Mouse (Mus musculus) regulatory T cell (primary cell): ENCODE measurements around the gene Ppp1r14c.
"Not testable (repeated sequence)": the region's sequence is repeated elsewhere in the genome, so short reads cannot be mapped to it uniquely, and the experiment has no call there.

Experiments used
- in situ Hi-C: fragments of 300-600 bp; cut with MboI, MseI; formaldehyde crosslinking; loops from one replicate; pipeline ENCODE4 v1.15.1; 2025; ENCODE audit warnings: high pct_unique_total_duplicates

The Ppp1r14c gene

DNA sequence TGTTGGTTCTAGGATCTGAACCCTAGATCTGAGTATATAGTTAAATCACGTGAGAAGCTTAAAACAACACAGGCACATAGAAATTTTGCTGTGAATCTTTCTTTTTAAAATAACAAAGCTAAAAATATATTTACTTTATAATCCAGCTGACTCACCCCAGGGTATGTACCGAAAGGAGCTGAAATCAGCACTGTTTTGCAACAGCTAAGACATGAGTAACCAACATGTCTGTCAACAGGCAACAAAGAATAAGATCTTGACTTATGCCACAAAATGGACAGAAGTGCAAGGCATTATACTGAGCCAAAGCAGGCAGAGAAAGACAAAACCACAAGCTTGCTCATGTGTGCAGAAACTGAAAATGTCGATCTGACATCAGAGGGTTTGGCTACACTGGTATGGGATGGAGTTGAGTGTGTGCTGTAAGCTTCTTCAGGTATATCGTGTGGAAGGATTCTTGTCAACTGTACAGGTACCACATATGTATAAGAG is 100.3 kb downstream of the Ppp1r14c start:
- in situ Hi-C loops = no loop called here

DNA sequence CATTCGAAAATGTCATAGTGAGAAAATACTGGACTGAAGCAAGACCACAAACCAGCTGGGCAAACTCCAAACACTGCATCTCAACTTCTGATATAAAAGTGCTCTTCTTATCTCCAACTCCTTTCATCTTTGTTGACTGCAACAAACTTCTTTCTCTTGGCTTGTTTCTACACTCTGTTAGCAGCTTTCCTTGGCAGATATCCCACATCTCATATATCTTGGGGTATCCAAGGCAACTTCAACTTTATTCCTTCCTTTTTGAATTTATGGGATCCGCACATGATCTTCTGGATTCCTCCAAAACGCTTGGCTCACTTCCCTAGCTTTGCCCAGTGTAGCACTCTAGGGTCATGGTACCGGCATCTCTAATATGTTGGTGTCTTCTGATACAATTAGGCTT is 102.7 kb downstream of the Ppp1r14c start:
- in situ Hi-C loops = no loop called here

DNA sequence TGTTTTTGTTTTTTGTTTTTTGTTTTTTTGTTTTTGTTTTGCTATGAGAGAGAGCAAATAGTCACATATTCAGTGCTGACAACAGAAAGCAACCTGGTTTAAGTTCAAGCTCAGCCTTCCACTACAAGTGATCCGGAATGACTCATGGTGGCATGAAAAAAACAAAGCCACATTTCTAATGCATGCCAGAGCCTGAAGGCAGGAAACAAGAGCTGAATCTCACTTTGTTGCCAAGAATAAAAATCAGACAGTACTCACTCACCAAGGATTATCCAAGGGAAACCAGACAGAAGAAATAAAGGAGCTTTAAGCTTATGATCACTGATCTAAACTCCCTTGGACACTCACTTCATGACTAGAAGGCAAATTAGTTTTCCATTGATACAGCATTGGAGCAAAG is 110.8 kb downstream of the Ppp1r14c start:
- in situ Hi-C loops = no loop called here

DNA sequence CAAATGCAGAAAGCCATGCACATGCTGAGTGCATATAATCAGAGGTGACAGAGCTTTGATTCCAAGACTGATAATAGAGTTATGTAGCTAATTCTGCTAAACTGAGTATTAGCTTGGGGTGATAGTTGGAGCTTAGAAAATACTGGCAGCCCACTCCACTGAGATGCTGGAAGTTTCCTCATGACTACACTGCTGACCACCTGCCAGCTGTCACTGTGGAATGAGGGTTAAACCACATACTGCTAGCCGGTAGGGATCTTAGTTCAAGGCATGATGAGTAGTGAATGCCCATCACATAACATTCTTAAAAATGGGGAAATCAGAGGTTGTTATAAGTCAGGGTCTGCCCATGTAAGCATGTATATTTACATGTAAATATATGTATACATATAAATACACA is 113.9 kb downstream of the Ppp1r14c start:
- in situ Hi-C loops = no loop called here

DNA sequence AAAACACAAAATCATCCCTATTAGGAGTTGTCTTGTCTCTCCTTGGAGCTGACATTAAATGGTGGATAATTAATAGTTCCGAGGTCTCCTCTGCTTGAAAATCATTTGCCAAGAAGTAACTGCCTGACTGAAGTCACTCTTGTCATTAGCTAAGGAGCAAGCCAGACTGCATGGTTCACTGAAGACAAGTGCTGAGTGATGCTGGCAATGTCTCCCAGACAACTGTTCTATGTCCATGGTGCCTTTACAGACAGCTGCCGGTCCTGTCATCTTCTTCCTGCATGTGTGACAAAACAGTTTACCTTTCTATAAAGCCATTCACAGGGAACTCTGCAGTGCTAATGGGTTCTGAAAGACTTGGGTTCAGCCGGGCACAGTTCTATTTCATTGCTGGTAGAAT is 124.2 kb downstream of the Ppp1r14c start:
- in situ Hi-C loops = no loop called here

DNA sequence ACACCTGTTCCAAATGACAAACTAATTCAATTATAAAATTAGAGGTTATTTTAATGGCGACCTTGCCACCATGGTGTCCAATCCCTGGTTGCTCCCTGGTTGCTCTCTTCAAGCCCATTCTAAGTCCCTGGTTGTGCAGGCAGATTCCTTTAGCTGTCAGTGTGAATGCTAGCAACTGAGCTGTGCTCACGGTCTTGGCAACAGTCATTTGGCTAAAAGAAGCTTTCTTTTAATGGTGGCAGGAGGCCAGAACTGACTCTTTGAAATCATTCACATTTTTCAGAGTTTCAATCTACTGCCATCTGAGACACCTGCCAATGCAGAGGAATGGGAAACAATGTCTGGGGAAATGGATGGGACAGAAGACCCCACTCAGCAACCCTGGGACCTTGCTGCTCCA is 130.9 kb downstream of the Ppp1r14c start:
- in situ Hi-C loops = no loop called here

DNA sequence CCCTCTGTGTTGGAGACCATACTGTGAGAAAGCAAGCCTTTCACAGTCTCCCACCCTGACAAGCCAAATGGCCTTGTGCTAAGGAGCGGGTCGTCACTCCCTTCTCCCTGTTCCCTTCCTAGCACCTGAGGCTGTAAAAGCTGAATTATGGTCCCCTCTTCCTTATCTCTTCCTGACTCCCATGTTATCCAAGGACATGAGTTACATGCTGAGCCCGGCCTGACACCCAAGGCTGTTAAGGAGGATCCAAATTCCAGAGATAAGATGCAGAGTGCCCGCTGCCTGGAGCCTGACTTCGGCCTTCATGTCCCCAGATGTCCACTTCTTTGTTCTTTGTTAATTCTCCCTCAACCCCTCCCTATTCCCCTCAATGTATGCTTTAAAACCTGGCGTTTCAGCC is 135.0 kb downstream of the Ppp1r14c start:
- in situ Hi-C loops = not testable (repeated sequence)

DNA sequence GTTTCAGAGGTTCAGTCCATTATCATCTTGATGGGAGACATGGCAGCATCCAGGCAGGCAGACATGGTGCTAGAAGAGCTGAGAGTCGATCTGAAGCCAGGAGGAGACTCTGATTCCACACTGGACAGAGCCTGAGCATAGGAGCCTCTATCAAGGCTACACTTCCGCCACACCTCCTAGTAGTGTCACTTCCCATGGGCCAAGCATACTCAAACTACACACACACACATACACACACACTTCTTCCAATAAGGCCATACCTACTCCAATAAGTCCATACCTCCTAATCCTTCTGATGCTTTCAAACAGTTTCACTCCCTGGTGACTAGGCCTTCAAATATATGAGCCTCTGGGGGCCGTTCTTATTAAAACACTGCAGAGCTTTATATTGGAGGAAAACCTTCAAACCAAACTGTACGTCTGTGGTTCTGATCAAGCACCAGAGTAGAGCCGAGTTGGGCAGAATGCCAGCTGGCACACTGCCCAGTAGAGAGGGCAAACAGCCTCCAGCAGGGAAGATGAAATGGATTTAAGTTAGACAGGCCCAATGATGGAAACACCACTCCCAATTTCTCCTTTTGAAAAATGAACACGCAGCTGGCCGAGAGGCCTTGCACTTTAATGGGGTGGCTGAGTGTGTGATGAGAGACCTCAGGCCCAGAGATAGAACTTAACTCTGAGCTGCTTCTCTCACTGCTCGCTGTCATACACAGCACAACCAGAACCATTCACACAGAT is 141.8 kb downstream of the Ppp1r14c start:
- in situ Hi-C loops = no loop called here

DNA sequence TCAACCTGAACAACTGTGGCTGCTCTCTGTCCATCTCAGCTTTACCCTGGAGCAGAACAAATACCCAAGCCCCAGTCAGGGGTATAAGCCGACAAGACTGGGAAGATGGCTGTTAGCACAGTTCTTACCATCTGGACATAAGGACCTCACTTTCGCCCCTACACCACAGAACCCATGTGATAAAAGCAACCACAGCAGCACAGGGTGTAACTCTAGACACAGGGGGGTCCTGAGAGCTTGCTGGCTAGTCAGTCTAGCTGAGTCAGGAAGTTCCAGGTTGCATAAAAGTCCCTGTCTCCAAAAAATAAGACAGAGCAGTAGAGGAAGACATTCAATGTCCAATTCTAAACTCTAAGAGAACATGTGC is 142.3 kb downstream of the Ppp1r14c start:
- in situ Hi-C loops = no loop called here

DNA sequence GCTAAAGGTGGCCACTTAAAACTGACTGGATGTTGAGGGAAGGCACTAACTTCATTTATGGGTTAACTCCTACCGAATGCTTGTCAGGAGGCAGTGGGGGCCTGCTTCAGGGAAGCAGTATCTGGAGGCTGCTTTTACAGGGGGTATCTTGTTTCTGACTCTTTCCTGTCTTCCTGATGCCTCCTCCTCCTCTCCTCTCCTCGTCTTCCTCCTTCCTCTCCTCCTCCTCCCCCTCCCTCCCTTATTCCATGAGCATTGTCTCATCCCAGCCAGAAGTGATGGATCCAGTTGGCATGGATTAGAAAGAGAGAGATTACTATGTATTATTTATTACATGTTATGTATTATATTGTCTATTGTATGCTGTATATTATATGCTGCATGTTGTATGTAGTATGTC is 142.9 kb downstream of the Ppp1r14c start:
- in situ Hi-C loops = no loop called here

DNA sequence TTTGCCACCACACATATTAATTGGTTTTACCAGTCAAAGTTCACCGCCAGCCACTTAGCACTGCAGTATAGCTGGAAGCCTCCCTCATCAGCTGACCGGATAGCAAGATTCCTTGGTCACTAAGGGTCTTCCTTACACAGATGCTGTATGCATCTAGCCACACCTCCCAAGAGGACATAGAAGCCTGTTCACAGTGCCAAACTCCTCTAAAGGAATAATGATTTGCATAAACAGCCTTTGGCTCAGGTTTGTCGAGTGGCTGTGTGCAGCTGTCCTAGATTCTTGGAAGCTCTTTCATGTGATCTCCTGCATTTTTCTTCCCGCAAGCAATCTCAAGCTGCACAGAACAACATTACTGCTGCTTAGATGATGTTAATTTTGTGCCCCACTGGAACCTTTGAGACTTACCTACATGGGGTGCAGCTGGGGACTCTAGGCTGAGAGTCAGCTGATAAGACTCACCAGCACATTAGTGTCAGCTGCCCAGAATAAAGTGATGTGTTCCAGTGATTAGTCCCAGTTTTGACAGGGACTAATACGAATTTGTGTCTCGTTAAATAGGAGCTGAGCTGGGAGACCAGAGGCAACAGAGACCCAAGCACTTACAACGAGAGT is 143.9 kb downstream of the Ppp1r14c start:
- in situ Hi-C loops = no loop called here

DNA sequence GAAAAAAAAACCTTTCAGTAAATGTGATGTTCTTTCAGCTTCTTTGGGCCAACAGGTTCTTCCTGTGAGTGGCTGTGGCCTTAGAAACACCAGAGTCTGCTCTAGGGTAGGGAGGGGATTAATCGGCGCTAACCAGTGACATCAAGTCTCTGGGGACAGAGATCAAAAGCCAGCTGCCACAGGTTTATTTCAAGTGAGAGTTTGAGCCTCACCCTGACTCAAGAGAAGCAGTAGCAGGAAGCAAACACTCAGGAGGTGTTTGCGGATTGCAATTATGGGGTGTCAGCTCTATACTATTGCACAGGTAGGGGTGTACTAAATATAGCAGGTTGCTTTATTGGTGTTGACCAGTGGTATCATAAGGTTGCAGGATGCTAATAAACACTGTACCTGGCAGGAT is 144.6 kb downstream of the Ppp1r14c start:
- in situ Hi-C loops = no loop called here

DNA sequence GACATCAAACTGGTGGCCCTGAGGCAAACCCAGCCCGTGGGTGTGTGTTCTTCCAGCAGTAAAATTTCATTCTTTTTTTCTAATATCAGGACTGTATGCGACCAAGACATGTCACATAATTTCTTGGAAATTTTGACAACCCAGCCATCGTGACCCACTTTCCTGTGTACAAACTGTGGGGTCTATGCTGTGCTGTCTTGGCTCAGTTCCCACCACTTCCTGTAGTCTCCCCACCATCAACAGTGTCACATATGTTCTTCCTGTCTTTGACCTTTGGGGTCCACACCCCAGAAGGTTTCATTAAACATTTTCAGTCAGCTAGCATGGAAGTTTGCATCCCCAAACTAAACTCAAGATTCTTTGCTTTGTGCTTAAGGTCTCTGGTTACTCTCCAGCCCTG is 145.5 kb downstream of the Ppp1r14c start:
- in situ Hi-C loops = no loop called here

DNA sequence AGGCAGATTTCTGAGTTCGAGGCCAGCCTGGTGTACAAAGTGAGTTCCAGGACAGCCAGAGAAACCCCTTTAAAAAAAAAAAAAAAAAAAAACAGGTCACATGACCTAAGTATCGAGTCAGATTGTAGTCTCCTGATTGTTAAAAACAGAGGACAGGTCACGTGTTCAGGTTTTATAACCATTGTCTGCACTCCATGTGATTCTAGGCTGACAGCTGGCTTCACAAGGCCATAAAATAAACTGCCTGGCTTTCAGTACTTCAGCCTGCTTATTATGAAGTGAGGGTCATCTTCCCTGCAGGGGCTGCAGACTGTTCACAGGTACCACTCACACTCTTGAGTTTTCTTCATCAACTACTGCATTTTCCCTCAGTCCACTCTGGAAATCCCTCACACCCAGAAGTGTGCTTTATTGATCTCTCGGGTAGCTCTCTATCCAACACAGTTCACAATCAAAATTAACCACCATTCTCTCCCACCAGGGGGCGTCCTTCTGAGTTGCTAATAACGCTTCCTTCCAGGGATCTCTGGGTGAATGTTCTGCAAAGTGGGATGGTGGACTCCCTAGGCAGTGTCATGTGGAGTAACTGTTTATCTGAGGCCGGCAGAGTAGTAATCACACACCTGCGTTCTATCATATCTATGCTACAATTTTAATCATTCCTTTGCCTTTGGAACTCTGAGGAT is 146.9 kb downstream of the Ppp1r14c start:
- in situ Hi-C loops = no loop called here

DNA sequence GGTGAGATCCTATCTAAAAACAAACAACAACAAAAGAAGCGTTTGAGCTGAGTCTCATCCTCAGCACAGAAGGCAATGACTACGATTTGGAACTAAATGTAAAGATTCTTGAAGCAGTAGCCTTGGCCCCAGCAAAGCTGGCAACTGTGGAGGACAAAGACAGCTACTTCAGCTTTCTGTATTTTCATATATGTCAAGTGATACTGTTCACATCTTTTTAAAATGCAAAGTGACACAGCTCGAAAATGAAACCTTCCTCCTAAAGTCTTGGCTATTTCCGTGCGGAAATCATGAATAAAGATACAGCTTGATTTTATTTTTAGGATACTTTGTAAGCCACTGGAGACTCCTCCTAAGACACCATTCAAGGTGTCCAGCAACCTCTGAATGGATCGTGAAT is 148.1 kb downstream of the Ppp1r14c start:
- in situ Hi-C loops = no loop called here
